Mouse (Mus musculus) kidney, postnatal 4 days (tissue): ENCODE data around the gene Vmn1r85.
A peak's percentile ranks its signal among the peaks of the same experiment; 100 is the strongest.
"Not testable (repeated sequence)": the region's sequence is repeated elsewhere in the genome, so short reads cannot be mapped to it uniquely, and the experiment has no call there.

Experiments used
- DNase-seq, 2 experiments: peaks; one replicate each; pipeline ENCODE4 v3.0.0; 2021; ENCODE audit warnings: mixed read lengths in 2 of 2

Gene Vmn1r85

GRCm38 (mm10) chr7:13095073-13095472 is at the start of gene Vmn1r85:
Vmn1r85 (minus strand) TSS chr7:13095173.
- DNase-seq, result no peak

- no peak for DNase-seq
Measured at GRCm38 (mm10) chr7:13140057-13140456, 45.1 kb upstream of the Vmn1r85 start, which contains the start of gene Vmn1r87. Vmn1r87 (minus strand) TSS chr7:13140157.

- no peak for DNase-seq
Measured at GRCm38 (mm10) chr7:13137340-13137739, 42.4 kb upstream of the Vmn1r85 start.

DNA sequence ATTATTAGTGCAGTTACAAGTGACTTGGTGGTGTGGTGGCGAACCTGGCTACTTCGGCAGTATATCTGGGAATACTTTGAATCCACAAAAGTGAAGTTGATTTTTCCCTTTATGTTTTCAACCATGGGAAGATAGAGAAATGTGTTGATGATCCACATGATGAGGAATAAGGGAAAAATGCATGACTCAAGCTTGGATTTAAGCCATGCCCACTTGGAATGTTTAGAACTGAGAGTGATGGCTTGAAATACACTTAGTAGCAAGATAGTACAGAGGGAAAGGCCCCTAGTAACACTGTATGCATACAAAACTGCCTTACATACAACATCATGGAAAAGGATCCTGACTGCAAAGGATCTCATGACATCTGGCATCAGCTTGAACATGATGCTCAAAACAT is 36.9 kb upstream of the Vmn1r85 start:
- DNase-seq, result no peak

DNA sequence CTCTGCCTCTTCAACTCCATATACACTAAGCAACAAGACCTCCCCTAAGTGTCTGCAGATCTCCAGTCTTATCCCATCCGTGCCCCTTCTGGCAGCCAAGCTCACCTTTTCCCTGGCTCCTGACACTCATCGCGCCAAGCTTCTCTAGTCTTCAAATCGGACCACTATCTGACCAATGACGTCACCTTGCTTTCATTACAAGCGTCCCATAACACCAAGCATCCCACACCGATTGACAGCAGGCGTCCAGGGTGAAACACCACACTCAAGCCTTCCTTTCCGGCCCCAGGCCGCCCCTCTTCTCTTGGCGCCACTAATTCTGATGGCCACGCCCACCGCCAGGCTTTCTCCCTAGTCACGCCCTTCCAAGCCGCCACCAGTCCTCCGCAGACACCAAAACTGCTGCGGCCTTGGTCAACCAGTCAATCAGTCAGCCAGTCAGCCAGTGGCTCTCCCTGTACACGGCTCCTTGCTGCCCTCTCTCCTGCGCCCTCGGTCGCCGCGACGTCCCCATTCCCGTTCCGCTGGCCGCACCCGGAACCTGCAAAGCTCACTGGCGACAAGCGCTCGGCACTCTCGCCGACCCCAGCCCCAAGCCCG is 28.7 kb upstream of the Vmn1r85 start:
- peak; percentile 27 to 36 for DNase-seq

GRCm38 (mm10) chr7:13119817-13120216 is 24.8 kb upstream of the Vmn1r85 start, which contains the start of gene Vmn1r86:
Vmn1r86 (minus strand) TSS chr7:13119917.
- no peak for DNase-seq

DNA sequence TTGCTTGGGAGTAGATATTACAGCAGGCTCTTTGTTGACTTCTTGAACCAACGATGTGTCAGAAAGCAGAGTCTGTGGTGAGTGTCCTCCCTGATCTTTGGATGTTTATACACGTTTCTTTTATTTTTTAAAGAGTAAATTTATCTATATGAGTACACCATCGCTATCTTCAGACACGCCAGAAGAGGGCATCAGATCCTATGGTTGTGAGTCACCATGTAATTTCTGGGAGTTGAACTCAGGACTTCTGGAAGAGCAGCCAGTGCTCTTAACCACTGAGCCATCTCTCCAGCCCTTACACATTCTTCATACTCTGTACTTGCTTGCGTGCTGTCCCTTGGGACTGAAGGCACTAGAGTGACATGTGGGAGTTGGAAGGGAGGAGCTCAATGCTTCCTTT is 22.7 kb downstream of the Vmn1r85 start:
- no peak for DNase-seq

DNA sequence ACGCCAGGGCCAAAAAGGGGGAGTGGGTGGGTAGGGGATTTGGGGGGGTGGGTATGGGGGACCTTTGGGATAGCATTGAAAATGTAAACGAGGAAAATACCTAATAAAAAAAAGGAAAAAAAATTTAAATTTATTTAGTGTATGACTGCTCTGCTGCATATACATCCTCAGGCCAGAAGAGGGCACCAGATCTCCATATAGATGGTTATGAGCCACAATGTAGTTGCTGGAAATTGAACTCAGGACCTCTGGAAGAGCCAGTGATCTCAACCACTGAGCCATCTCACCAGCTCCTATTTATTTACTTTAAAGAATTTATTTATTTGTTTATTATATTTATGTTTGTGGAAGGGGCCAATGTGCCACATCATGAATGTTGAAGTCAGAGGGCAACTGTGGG is 31.6 kb downstream of the Vmn1r85 start:
- DNase-seq, result not testable (repeated sequence)

GRCm38 (mm10) chr7:13059536-13059935 is 35.4 kb downstream of the Vmn1r85 start:
- no peak for DNase-seq

- no peak for DNase-seq
Measured at GRCm38 (mm10) chr7:13056913-13057700, 37.9 kb downstream of the Vmn1r85 start.

DNA sequence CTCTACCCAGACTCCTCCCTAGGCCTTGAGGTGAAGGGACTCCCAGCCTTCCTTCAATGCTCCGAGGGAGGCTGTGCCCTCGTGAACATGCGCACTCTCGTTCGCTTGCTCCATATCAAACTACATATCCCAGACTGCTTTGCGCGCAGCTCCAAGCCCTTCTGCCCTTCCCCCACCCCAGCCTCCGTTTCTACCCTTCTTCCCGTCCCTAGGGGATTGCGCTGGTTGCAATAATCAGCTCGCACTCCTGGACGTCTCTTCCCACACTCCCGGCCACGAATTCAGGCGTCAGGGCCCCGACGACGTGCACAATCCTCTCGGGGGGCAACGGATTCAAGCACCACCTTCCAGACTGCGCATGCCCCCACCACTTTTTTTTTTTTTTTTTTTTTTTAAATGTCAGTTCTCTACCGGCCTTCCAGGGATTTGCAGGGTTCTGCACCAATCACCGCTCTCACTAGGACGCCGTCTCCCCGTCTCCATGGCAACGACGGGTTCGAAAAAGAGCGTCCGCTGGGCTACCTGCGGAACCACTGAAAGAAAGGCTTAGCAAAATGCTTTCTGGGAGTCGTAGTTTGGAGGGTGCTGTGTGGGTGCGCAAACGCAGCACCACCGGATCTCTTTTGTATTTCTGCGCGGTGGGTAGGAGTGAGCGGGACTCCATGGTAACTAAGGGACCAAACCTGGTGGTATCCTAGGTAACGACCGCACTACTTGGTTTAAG is 40.5 kb downstream of the Vmn1r85 start, which contains the start of gene Mzf1:
Gene Mzf1, minus strand, starts transcription at position 478 of the 724 bp plus-strand sequence.
- DNase-seq, result peak; percentile 93 to 95

DNA sequence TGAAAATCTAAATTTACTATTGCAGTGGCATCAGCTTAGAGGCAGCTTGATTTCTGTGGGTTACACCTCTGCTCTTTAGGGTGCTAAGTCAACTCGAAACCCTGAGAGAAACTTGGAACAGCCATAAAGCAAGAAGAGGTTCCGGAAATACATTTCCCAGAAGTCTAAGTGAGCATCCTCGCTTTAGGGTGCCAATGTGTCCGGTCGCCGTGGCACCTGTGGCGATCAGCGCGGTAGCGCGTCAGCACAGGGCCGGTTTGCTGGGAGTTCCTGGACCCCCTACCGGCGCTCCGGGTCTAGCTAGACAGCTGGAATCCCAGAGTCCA is 41.0 kb downstream of the Vmn1r85 start:
- DNase-seq, result no peak

GRCm38 (mm10) chr7:13053501-13053900 is 41.5 kb downstream of the Vmn1r85 start:
- no peak for DNase-seq

DNA sequence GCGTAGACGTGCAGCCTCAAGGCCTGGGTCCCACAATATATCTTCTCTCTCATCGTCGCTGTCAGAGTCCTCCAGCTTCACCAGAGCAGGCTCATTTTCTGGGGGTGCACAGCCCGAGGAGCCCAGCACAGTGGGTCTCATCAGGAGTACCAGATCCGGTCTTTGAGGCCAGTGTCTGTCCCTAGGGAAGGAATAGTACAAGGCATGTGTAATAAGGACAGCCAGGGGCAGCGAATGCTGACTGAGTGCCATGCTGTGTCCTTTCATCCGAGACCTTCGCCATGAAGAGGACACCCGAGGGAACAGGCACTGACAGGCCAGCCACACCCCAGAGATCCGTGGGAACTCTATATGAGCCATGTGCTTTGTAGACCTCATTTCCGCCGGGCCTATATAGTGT is 42.0 kb downstream of the Vmn1r85 start:
- DNase-seq, result no peak

DNA sequence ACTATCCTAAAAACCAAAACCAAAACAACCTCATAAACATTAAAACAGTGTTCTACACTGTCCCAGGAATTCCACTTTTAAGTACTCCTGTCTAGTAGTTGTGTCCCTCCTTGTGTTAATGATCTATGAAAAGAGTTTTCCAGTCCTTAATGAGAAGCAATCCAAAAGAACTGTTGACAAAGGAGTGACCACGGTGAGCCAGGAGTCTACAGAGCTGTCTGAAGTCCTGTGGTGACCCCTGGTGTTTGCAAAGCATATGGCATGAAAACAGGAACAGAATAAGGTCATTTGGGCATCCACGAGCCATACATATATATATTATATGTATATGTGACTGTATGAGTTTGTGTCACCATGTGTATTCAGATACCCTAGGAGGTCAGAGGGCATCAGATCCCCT is 48.9 kb downstream of the Vmn1r85 start:
- peak; percentile 72 to 78 for DNase-seq

DNA sequence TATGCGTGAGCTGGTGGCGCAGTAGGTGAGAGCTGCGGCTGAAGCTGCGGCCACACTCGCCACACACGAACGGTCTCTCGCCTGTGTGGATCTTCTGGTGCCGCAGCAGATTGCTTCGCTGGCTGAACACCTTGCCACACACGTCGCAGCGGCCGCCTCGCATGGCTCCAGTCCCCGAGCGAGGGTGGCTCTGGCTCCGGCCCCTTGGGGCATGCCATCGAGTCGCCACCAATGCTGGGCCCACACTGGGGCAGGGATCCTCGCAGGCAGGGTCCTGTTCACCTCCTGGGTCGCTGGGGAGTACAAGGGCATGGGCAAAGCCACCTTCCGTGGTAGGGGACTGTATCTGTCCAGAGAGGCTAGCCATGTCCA is 50.7 kb downstream of the Vmn1r85 start:
- DNase-seq, result no peak

DNA sequence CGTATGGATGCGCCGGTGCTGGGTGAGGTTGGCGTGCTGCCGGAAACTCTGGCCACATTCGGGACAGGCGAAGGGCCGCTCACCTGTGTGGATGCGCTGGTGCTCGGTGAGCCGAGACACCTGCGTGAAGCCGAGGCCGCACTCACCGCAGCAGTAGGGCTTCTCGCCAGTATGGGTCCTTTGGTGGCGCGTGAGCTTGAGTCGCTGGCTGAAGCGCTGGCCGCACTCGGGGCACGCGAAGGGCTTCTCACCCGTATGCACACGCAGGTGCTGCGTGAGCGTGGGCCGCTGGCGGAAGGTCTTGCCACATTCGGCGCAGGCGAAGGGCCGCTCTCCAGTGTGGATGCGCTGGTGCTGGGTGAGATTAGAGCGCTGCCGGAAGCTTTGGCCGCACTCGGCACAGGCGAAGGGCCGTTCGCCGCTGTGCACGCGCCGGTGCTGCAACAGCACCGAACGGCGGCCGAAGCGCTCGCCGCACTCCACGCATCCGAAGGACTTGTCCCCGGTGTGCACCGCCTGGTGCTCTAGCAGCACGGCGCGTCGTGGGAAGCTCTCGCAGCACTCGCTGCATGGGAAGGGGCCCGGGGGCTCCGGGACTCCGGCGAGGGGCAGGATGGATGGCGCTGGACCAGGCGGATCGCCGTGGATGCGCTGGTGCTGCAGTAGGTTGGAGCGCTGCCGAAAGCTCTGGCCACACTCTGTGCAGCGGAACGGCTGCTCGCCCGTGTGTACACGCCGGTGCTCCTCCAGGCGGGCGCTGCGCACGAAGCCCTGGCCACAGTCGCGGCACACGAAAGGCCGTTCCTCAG is 51.3 kb downstream of the Vmn1r85 start:
- DNase-seq, result peak; percentile 52 to 71

DNA sequence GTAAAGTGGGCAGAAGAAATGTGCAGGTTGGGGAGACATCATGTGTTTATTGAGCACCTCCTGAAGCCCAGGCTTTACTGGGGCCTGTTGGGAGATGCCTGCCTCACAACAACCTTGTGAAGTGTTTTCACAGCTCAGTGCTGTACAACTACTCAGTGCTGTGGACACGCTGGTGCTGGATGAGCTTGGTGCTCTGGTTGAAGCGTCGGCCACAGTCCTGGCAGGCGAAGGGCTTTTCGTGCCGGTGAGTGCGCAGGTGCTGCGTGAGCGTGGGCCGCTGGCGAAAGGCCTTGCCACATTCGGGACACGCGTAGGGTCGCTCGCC is 51.9 kb downstream of the Vmn1r85 start:
- no peak for DNase-seq

DNA sequence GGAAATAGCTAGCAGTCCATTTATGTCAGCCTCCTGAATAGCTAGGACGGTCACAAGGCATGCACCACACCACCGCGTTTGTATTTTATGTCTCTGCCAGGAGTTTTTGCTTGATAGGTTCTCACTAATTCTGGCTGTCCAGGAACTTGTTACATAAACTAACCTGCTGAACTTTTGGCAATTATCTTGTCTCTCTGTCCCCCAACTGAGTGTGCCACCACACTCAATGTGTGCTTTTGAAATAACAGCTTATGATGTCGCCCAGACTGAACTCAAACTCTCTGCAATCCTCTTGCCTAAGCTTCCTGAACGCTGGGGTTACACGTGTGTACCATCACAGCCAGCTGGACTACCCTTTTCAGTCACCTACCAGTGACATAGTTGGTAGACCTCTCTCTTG is 52.5 kb downstream of the Vmn1r85 start:
- no peak for DNase-seq

- peak in 1 of 2 experiments; percentile 49 for DNase-seq
Measured at GRCm38 (mm10) chr7:13041256-13041655, 53.7 kb downstream of the Vmn1r85 start.

- no peak for DNase-seq
Measured at GRCm38 (mm10) chr7:13039181-13039580, 55.8 kb downstream of the Vmn1r85 start.

- peak in 1 of 2 experiments; percentile 53 for DNase-seq
Measured at GRCm38 (mm10) chr7:13038621-13039169, 56.3 kb downstream of the Vmn1r85 start.
